Mouse (Mus musculus): ENCODE results near the gene Isyna1. TPM values are rescaled to one million over a fixed set of nuclear protein-coding genes. Genes with fewer than 3 reads are reported as not detected.

Isyna1 gene
- polyA plus RNA-seq, 1 experiment from 2014 or later: 106 TPM

DNA sequence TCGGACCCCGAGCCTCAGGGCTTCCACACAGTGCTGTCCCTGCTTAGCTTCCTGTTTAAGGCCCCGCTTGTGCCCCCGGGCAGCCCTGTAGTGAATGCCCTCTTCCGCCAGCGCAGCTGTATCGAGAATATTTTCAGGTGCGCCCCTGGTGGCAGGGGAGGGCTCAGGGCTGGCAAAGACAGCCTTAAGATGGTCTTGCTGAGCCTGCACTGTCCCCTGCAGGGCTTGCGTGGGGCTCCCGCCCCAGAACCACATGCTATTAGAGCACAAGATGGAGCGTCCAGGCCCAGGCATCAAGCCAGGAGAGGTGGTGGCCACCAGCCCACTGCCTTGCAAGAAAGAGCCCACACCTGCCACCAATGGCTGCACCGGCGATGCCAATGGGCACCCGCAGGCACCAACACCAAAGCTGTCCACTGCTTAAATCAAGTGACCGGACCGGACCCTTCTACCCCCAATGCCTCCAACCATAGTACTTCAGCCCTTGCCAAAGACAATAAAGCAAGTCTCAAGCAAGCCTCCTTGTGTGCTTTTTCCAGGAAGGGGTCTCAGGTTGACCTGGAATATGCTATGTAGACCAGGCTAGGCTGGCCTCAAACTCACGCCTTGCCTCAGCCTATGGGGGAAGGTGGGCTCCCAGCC lies 2.7 kb downstream of the Isyna1 start:
- DNase-seq (ENCODE audit: low spot score) (peak; percentile 66), ATAC-seq (replicated peaks; ENCODE audit: low FRiP score, low TSS enrichment, low read depth) (no peak)
- Histone ChIP-seq H3K9ac (ENCODE audit: low read length) (no peak overlapping the region), H3K9me3 (ENCODE audit: control insufficient read depth, low read length) (no peaks in the 10 kb centered on the region), H3K4me1 (replicated peaks; ENCODE audit: control insufficient read depth, insufficient read depth, low read length) (peaks cover 56% of the 10 kb centered on the region), H3K27me3 (replicated peaks; ENCODE audit: control insufficient read depth, insufficient read depth, low read length) (no peaks in the 10 kb centered on the region), H3K4me2 (ENCODE audit: low read length) (peak overlapping the region; percentile 67), H3K36me3 (ENCODE audit: control insufficient read depth, insufficient read depth, low read length) (peaks cover 15% of the 10 kb centered on the region), H3K4me3 (ENCODE audit: low read depth, low read length) (no peak overlapping the region), H3K27ac (ENCODE audit: low read depth) (no peak overlapping the region)
- 88% methylated on average over 17 of the region's 17 CpGs for WGBS

DNA sequence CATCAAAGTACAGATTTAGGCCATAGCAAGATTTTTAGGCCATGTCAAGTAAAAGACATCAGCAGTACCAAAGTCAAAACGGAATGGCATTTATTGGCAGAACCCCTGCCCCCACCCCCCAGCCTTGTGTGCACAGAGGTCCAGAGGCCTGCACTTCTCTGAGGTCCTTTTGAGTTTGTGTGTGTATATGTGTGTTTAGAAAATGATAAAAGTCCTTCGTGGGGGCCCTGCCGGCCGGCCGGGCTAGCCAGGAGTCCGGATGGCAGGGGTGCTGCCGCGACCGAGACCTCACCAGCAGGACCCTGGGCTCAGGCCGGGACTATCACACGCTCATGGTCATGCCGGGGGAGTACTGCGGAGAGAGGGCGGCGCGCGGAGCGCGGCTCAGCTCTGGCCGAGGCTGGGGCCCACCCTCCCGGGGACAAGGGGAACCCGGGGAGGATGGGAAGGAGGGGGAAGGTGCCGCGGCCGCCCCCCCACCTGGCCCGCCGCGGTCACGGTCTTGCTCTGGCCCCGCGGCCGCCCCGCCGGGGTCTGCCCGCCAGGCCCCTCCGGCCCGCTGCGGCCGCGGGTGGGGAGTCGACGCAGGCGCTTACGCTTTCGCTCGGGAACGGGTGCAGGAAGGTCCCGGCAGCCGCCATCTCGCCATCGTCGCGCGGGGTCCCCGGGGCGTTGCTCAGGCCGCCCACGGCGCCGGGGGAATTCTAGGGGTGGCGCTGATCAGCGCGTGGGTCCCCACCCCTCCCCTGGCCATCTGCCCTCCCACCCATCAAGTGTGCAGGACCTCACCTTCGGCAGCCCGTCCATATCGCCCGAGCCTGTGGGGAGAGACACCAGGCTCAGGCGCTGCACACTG lies 3.5 kb downstream of the Isyna1 start:
- H3K27me3 ChIP-seq (replicated peaks; ENCODE audit: control insufficient read depth, insufficient read depth, low read length): no peaks in the 10 kb centered on the region
- peak overlapping the region; percentile 34 for H3K4me3 ChIP-seq (ENCODE audit: low read depth, low read length)
- H3K4me1 ChIP-seq (replicated peaks; ENCODE audit: control insufficient read depth, insufficient read depth, low read length): peaks cover 56% of the 10 kb centered on the region
- H3K9ac ChIP-seq (ENCODE audit: low read length): peak overlapping the region; percentile 55
- DNase-seq (ENCODE audit: low spot score) (peak; percentile 64), ATAC-seq (replicated peaks; ENCODE audit: low FRiP score, low TSS enrichment, low read depth) (no peak)
- WGBS: 11% methylated on average over 65 of the region's 68 CpGs
- peak overlapping the region; percentile 22; the same call in 1 of the 2 replicates for H3K27ac ChIP-seq (ENCODE audit: low read depth)
- peak overlapping the region; percentile 67 for H3K4me2 ChIP-seq (ENCODE audit: low read length)
- H3K9me3 ChIP-seq (ENCODE audit: control insufficient read depth, low read length): no peaks in the 10 kb centered on the region
- H3K36me3 ChIP-seq (ENCODE audit: control insufficient read depth, insufficient read depth, low read length): peaks cover 20% of the 10 kb centered on the region

DNA sequence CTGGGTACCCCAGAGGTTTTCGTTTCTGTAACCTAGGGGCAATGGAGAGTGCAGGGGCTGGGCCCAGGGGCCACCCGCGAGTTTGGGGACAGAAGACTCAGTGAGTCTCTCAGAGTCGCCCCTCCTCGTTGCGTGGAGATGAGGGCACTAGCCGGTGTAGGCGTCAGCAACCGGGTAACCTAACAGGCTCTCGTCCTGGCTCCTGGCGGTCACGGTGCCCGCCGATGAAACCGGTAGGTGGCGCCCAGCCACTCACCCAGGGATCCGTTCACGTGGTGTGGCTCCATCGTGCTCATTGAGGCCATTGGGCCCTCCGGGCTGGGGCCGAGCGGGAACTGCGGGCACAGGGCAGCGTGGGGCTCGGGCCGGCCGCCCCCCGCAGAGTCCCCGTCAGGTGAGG lies 4.1 kb downstream of the Isyna1 start:
- Histone ChIP-seq H3K4me1 (replicated peaks; ENCODE audit: control insufficient read depth, insufficient read depth, low read length) (peaks cover 53% of the 10 kb centered on the region), H3K9me3 (ENCODE audit: control insufficient read depth, low read length) (no peaks in the 10 kb centered on the region), H3K4me3 (ENCODE audit: low read depth, low read length) (peak overlapping the region; percentile 34), H3K9ac (ENCODE audit: low read length) (peak overlapping the region; percentile 55), H3K27ac (ENCODE audit: low read depth) (peak overlapping the region; percentile 22; the same call in 1 of the 2 replicates), H3K36me3 (ENCODE audit: control insufficient read depth, insufficient read depth, low read length) (peaks cover 21% of the 10 kb centered on the region), H3K27me3 (replicated peaks; ENCODE audit: control insufficient read depth, insufficient read depth, low read length) (no peaks in the 10 kb centered on the region), H3K4me2 (ENCODE audit: low read length) (peak overlapping the region; percentile 67)
- ATAC-seq (replicated peaks; ENCODE audit: low FRiP score, low TSS enrichment, low read depth) (0 out of 2 replicates have a peak, but pooled peaks have one; percentile 1), DNase-seq (ENCODE audit: low spot score) (peak; percentile 89)
- 2% methylated on average over 29 of the region's 29 CpGs for WGBS

GRCm38 (mm10) chr8:70598722-70599121 lies 4.5 kb downstream of the Isyna1 start:
- H3K36me3 ChIP-seq (ENCODE audit: control insufficient read depth, insufficient read depth, low read length): peaks cover 21% of the 10 kb centered on the region
- H3K4me3 ChIP-seq (ENCODE audit: low read depth, low read length): peak overlapping the region; percentile 34; the same call in 1 of the 2 replicates
- peak overlapping the region; percentile 22; the same call in 1 of the 2 replicates for H3K27ac ChIP-seq (ENCODE audit: low read depth)
- H3K4me2 ChIP-seq (ENCODE audit: low read length): peak overlapping the region; percentile 67
- H3K27me3 ChIP-seq (replicated peaks; ENCODE audit: control insufficient read depth, insufficient read depth, low read length): no peaks in the 10 kb centered on the region
- H3K4me1 ChIP-seq (replicated peaks; ENCODE audit: control insufficient read depth, insufficient read depth, low read length): peaks cover 49% of the 10 kb centered on the region
- peak; percentile 77 for DNase-seq (ENCODE audit: low spot score)
- no peaks in the 10 kb centered on the region for H3K9me3 ChIP-seq (ENCODE audit: control insufficient read depth, low read length)
- H3K9ac ChIP-seq (ENCODE audit: low read length): 0 out of 2 replicates have a peak overlapping the region, but pooled peaks have one; percentile 5
- WGBS: 15% methylated on average over 10 of the region's 10 CpGs
- no peak for ATAC-seq (replicated peaks; ENCODE audit: low FRiP score, low TSS enrichment, low read depth)

DNA sequence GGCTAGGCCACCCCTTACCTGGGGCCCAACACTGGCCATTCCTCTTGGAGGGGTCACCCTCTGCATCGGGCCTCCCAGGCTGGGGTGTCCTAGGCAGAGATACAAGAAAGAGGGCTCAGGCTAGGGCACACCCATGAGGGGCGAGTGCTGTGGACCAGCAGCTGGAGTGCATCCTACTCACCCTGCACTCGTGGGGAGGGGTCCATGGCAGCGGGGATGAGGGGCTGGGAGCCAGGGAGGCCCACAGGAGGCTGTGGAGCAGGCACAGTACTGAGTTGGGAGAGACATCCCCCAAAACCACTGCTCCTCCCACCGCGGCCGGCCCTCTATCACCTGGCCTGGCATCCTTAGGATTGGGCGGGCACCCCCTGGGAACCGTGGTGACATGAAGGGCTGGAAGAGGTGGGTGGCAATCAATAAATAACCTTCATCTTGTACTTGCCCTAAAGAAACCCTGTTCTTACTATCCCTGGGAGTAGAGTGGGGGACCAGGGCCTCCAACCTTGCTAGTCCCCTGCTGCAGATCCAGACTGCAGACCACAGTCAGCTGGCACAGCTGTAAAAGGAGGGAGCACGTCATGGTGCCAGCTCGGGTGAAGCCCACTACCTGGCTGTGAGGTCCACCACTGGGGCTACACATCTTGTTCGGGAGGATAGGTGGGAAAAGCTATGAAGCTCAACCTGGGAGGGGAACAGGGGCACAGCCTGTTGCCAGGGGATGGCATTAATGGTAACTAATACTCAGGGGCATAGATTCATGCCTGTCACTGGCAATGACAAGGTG lies 5.5 kb downstream of the Isyna1 start:
- H3K9me3 ChIP-seq (ENCODE audit: control insufficient read depth, low read length): no peaks in the 10 kb centered on the region
- no peak overlapping the region for H3K9ac ChIP-seq (ENCODE audit: low read length)
- H3K36me3 ChIP-seq (ENCODE audit: control insufficient read depth, insufficient read depth, low read length): peaks cover 21% of the 10 kb centered on the region
- H3K4me3 ChIP-seq (ENCODE audit: low read depth, low read length): no peak overlapping the region
- H3K4me2 ChIP-seq (ENCODE audit: low read length): no peak overlapping the region
- H3K27ac ChIP-seq (ENCODE audit: low read depth): no peak overlapping the region
- H3K27me3 ChIP-seq (replicated peaks; ENCODE audit: control insufficient read depth, insufficient read depth, low read length): no peaks in the 10 kb centered on the region
- H3K4me1 ChIP-seq (replicated peaks; ENCODE audit: control insufficient read depth, insufficient read depth, low read length): peaks cover 48% of the 10 kb centered on the region
- DNase-seq (ENCODE audit: low spot score): no peak
- WGBS: 77% methylated on average over 12 of the region's 12 CpGs
- no peak for ATAC-seq (replicated peaks; ENCODE audit: low FRiP score, low TSS enrichment, low read depth)

GRCm38 (mm10) chr8:70600473-70601270 lies 6.5 kb downstream of the Isyna1 start:
- no peaks in the 10 kb centered on the region for H3K27me3 ChIP-seq (replicated peaks; ENCODE audit: control insufficient read depth, insufficient read depth, low read length)
- DNase-seq (ENCODE audit: low spot score): no peak
- H3K4me2 ChIP-seq (ENCODE audit: low read length): peak overlapping the region; percentile 43
- H3K9me3 ChIP-seq (ENCODE audit: control insufficient read depth, low read length): no peaks in the 10 kb centered on the region
- peaks cover 41% of the 10 kb centered on the region for H3K4me1 ChIP-seq (replicated peaks; ENCODE audit: control insufficient read depth, insufficient read depth, low read length)
- no peak overlapping the region for H3K9ac ChIP-seq (ENCODE audit: low read length)
- H3K4me3 ChIP-seq (ENCODE audit: low read depth, low read length): no peak overlapping the region
- 26% methylated on average over 10 of the region's 10 CpGs for WGBS
- peak overlapping the region; percentile 65 for H3K27ac ChIP-seq (ENCODE audit: low read depth)
- ATAC-seq (replicated peaks; ENCODE audit: low FRiP score, low TSS enrichment, low read depth): no peak
- H3K36me3 ChIP-seq (ENCODE audit: control insufficient read depth, insufficient read depth, low read length): peaks cover 18% of the 10 kb centered on the region

DNA sequence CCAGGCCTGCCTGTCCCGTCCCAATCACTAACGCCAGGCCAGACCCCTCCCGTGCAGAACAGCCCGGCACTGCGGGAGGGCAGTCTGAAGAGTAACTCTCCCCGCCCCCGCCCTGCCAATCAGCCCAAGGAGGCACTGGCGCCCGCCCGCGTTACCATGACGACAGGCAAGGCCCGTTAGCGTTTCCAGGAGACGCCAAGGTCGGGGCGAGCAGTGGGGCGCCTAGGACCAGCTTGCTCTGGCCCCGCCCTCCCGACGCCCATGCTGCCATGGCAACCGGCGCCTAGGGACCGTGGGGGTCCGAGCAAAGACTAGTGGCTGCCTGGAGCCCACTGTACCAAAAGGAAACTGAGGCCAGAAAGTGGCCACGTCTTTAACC lies 7.1 kb downstream of the Isyna1 start:
- peak; percentile 79 for DNase-seq (ENCODE audit: low spot score)

More for the DNA sequence above, 7.1 kb downstream of the Isyna1 start:
- Histone ChIP-seq H3K36me3 (ENCODE audit: control insufficient read depth, insufficient read depth, low read length) (peaks cover 12% of the 10 kb centered on the region), H3K27ac (ENCODE audit: low read depth) (peak overlapping the region; percentile 65), H3K4me3 (ENCODE audit: low read depth, low read length) (no peak overlapping the region), H3K9me3 (ENCODE audit: control insufficient read depth, low read length) (no peaks in the 10 kb centered on the region), H3K27me3 (replicated peaks; ENCODE audit: control insufficient read depth, insufficient read depth, low read length) (no peaks in the 10 kb centered on the region), H3K4me1 (replicated peaks; ENCODE audit: control insufficient read depth, insufficient read depth, low read length) (peaks cover 43% of the 10 kb centered on the region), H3K9ac (ENCODE audit: low read length) (no peak overlapping the region), H3K4me2 (ENCODE audit: low read length) (peak overlapping the region; percentile 43)
- ATAC-seq (replicated peaks; ENCODE audit: low FRiP score, low TSS enrichment, low read depth): peak; percentile 42; the same call in 1 of the 2 replicates
- WGBS: under 1% methylated on average over 26 of the region's 26 CpGs
